Mouse (Mus musculus): ENCODE results near the gene Rptor. TPM values are rescaled to one million over a fixed set of nuclear protein-coding genes. Genes with fewer than 3 reads are reported as not detected.

The Rptor gene
- polyA plus RNA-seq, 1 experiment from 2014 or later = 12.7 TPM

DNA sequence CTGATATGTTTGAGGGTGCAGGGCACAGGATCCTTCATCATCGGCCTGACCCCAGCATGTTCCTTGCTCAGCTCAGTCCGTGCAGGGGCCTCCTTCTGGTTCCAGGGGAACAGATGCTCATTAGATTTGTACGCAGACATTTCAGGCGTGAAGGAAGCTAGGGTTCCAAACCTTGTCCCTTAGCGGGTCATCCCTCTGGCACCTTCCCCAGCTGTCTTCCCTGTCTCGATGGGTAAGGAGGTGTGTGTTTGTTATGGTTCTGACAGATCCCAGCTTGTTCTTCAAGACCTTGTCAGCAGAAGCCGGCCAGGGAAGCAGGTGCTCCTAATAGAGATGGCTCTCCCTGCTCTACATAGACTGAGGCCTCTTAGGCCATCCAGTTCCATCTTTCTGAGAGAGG, 37.7 kb upstream of the Rptor start:
- WGBS = 60% methylated on average over 7 of the region's 7 CpGs
- H3K27ac ChIP-seq (ENCODE audit: low read length) = no peak overlapping the region
- H3K9ac ChIP-seq (replicated peaks; ENCODE audit: low read depth, low read length) = no peak overlapping the region
- no peak overlapping the region for H3K4me3 ChIP-seq (ENCODE audit: low read depth, low read length)
- no peaks in the 10 kb centered on the region for H3K4me1 ChIP-seq (ENCODE audit: control insufficient read depth, insufficient read depth, low read length)
- H3K27me3 ChIP-seq (ENCODE audit: control insufficient read depth, insufficient read depth, low read length) = no peaks in the 10 kb centered on the region
- no peaks in the 10 kb centered on the region for H3K36me3 ChIP-seq (ENCODE audit: control insufficient read depth, insufficient read depth, low read length)
- H3K9me3 ChIP-seq (ENCODE audit: control insufficient read depth, low read depth, low read length) = no peaks in the 10 kb centered on the region
- no peak for ATAC-seq (ENCODE audit: insufficient number of reproducible peaks, insufficient read depth, low FRiP score, low read depth)
- H3K4me2 ChIP-seq (replicated peaks; ENCODE audit: low read depth, low read length) = no peak overlapping the region

DNA sequence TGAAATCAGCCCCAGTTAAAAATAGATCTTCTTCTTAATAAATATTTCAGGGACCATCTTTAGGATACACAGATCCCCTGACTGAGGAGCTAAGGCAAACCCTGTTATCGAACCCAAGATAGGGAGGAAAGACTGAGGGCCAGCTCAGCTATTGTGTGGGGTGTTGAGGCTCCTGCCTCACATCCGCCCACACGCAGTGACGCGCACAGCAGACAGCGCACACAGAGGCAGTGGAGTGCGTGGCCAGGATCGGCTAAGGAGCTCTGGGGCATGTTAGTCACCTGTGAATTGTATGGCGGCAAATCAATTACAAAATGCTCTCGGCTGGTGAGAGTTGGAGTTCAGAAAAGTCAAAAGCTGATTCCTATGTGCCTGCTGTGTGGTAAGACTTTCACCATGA, 37.0 kb upstream of the Rptor start:
- ATAC-seq (ENCODE audit: insufficient number of reproducible peaks, insufficient read depth, low FRiP score, low read depth) = no peak
- Histone ChIP-seq H3K27me3 (ENCODE audit: control insufficient read depth, insufficient read depth, low read length) (no peaks in the 10 kb centered on the region), H3K27ac (ENCODE audit: low read length) (no peak overlapping the region), H3K36me3 (ENCODE audit: control insufficient read depth, insufficient read depth, low read length) (no peaks in the 10 kb centered on the region), H3K9ac (replicated peaks; ENCODE audit: low read depth, low read length) (no peak overlapping the region), H3K4me3 (ENCODE audit: low read depth, low read length) (no peak overlapping the region), H3K4me1 (ENCODE audit: control insufficient read depth, insufficient read depth, low read length) (0 out of 2 replicates have a peak, but pooled peaks cover 2% of the 10 kb centered on the region), H3K4me2 (replicated peaks; ENCODE audit: low read depth, low read length) (no peak overlapping the region), H3K9me3 (ENCODE audit: control insufficient read depth, low read depth, low read length) (no peaks in the 10 kb centered on the region)
- WGBS = 39% methylated on average over 10 of the region's 10 CpGs

DNA sequence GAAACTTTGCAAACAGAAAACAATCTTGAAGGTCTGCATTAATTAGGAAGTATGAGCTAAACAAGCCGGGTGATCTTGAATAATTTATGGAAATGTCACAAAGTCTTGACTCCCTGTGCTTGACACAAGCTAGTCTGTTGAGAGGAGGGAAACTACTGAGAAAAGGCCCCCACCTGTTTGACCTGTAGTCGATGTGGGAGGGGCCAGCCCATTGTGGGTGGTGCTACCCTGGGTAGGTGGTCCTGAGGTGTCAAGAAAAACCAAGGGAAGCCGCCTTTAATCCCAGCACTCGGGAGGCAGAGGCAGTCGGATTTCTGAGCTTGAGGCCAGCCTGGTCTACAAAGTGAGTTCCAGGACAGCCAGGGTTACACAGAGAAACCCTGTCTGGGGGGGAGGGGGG, 36.5 kb upstream of the Rptor start:
- H3K4me3 ChIP-seq (ENCODE audit: low read depth, low read length) = no peak overlapping the region
- 57% methylated on average over 5 of the region's 5 CpGs for WGBS
- no peak for ATAC-seq (ENCODE audit: insufficient number of reproducible peaks, insufficient read depth, low FRiP score, low read depth)
- H3K36me3 ChIP-seq (ENCODE audit: control insufficient read depth, insufficient read depth, low read length) = no peaks in the 10 kb centered on the region
- no peak overlapping the region for H3K27ac ChIP-seq (ENCODE audit: low read length)
- 0 out of 2 replicates have a peak, but pooled peaks cover 2% of the 10 kb centered on the region for H3K4me1 ChIP-seq (ENCODE audit: control insufficient read depth, insufficient read depth, low read length)
- no peak overlapping the region for H3K9ac ChIP-seq (replicated peaks; ENCODE audit: low read depth, low read length)
- no peak overlapping the region for H3K4me2 ChIP-seq (replicated peaks; ENCODE audit: low read depth, low read length)
- H3K9me3 ChIP-seq (ENCODE audit: control insufficient read depth, low read depth, low read length) = no peaks in the 10 kb centered on the region
- no peaks in the 10 kb centered on the region for H3K27me3 ChIP-seq (ENCODE audit: control insufficient read depth, insufficient read depth, low read length)

DNA sequence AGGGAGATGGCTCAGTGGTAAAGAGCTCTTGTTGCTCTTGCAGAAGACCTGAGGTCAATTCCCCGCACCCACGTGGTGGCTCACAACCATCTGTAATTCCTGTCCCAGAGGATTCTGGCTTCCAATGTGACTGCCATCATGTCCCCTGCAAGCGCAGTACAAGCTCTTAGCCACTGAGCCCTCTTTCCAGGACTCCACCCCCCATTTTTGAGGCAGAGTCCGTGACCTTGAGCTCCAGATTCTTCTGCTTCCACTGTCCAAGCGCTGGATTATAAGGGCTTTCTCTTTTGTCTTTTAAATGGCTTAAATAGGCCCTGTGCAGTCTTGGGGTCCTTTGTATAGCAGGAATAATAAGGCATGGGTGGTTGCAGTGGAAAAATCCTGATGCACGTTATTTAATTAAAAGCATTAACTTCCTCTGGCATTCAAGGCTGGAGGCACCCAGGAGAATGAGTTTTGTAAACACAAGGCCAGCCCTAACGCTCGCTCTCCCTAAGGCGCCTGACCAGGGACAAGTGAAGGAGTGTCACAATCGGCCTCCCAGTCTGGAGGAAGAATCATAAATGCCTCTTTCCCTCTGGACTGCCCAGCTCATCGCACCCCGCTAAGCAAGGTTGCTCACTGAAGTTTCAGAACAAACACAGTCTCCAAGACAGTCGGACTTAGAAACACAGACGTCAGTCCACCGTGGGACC, 30.2 kb upstream of the Rptor start:
- H3K4me2 ChIP-seq (replicated peaks; ENCODE audit: low read depth, low read length) = no peak overlapping the region
- peaks cover 12% of the 10 kb centered on the region for H3K4me1 ChIP-seq (ENCODE audit: control insufficient read depth, insufficient read depth, low read length)
- no peak overlapping the region for H3K4me3 ChIP-seq (ENCODE audit: low read depth, low read length)
- H3K27ac ChIP-seq (ENCODE audit: low read length) = no peak overlapping the region
- no peaks in the 10 kb centered on the region for H3K9me3 ChIP-seq (ENCODE audit: control insufficient read depth, low read depth, low read length)
- no peak for ATAC-seq (ENCODE audit: insufficient number of reproducible peaks, insufficient read depth, low FRiP score, low read depth)
- WGBS = 64% methylated on average over 15 of the region's 15 CpGs
- no peak overlapping the region for H3K9ac ChIP-seq (replicated peaks; ENCODE audit: low read depth, low read length)
- H3K27me3 ChIP-seq (ENCODE audit: control insufficient read depth, insufficient read depth, low read length) = no peaks in the 10 kb centered on the region
- no peaks in the 10 kb centered on the region for H3K36me3 ChIP-seq (ENCODE audit: control insufficient read depth, insufficient read depth, low read length)

DNA sequence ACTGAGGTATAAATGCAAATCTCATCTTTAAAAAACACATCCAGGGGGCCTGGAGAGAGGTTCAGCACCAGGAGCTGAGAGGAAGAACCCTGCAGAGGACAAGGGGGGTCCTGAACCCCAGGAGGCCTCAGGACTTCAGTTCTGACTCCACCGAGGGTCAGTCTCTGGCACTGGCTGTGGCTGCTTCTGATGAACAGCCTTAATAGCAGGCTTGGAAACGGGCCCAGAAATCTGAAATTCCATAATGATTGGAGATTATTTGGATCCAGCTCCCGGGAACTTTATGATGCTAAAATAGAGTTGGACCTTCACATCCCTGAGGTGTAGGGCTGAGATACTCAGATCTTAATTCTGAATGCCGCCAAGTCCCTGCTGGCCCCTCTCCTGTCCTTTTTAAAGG, 25.9 kb upstream of the Rptor start:
- WGBS = 6% methylated on average over 4 of the region's 4 CpGs
- ATAC-seq (ENCODE audit: insufficient number of reproducible peaks, insufficient read depth, low FRiP score, low read depth) = no peak
- Histone ChIP-seq H3K9ac (replicated peaks; ENCODE audit: low read depth, low read length) (no peak overlapping the region), H3K4me3 (ENCODE audit: low read depth, low read length) (no peak overlapping the region), H3K36me3 (ENCODE audit: control insufficient read depth, insufficient read depth, low read length) (no peaks in the 10 kb centered on the region), H3K27me3 (ENCODE audit: control insufficient read depth, insufficient read depth, low read length) (no peaks in the 10 kb centered on the region), H3K4me1 (ENCODE audit: control insufficient read depth, insufficient read depth, low read length) (peaks cover 10% of the 10 kb centered on the region), H3K9me3 (ENCODE audit: control insufficient read depth, low read depth, low read length) (no peaks in the 10 kb centered on the region), H3K4me2 (replicated peaks; ENCODE audit: low read depth, low read length) (no peak overlapping the region), H3K27ac (ENCODE audit: low read length) (0 out of 2 replicates have a peak overlapping the region, but pooled peaks have one; percentile 27)

DNA sequence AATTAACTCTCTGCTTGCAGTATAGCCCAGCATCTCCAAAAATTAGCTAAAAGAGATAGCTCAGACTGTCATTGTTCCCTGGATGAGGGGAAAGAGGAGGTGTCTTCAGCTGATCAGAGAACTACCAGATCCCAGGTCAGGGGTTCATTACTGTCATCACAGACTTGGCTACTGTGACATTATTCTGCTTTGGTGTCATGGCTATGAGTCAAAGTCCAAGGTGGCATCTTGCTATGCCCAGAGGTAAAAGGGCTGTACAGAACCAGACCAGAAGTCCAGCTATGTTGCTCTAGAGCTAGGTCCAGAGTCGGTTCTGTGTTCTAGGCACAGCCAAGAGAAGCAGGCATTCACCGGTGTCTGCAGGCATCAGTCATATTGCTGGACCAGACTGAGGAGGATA, 25.0 kb upstream of the Rptor start:
- Histone ChIP-seq H3K27ac (ENCODE audit: low read length) (no peak overlapping the region), H3K9me3 (ENCODE audit: control insufficient read depth, low read depth, low read length) (no peaks in the 10 kb centered on the region), H3K4me2 (replicated peaks; ENCODE audit: low read depth, low read length) (no peak overlapping the region), H3K4me1 (ENCODE audit: control insufficient read depth, insufficient read depth, low read length) (peaks cover 10% of the 10 kb centered on the region), H3K36me3 (ENCODE audit: control insufficient read depth, insufficient read depth, low read length) (no peaks in the 10 kb centered on the region), H3K27me3 (ENCODE audit: control insufficient read depth, insufficient read depth, low read length) (no peaks in the 10 kb centered on the region), H3K4me3 (ENCODE audit: low read depth, low read length) (no peak overlapping the region), H3K9ac (replicated peaks; ENCODE audit: low read depth, low read length) (no peak overlapping the region)
- WGBS = 86% methylated on average over 2 of the region's 2 CpGs
- ATAC-seq (ENCODE audit: insufficient number of reproducible peaks, insufficient read depth, low FRiP score, low read depth) = no peak

DNA sequence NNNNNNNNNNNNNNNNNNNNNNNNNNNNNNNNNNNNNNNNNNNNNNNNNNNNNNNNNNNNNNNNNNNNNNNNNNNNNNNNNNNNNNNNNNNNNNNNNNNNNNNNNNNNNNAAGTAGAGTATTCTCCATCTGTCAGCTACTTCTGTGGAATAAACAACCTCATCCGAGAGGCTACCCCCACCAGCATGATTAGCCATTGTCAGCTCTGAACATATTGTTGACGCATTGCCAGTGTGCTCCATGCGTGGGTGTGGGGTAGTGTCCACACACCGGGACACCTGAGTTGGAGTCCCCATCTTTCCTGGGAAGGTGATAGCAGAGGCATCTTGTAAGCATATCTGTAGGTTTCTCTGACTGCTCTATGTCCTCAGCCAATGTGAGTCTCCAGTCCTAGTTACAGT, 16.2 kb upstream of the Rptor start:
- 57% methylated on average over 4 of the region's 4 CpGs for WGBS
- H3K4me2 ChIP-seq (replicated peaks; ENCODE audit: low read depth, low read length) = no peak overlapping the region
- H3K4me1 ChIP-seq (ENCODE audit: control insufficient read depth, insufficient read depth, low read length) = peaks cover 9% of the 10 kb centered on the region; the same call in 1 of the 2 replicates
- H3K36me3 ChIP-seq (ENCODE audit: control insufficient read depth, insufficient read depth, low read length) = no peaks in the 10 kb centered on the region
- no peak for ATAC-seq (ENCODE audit: insufficient number of reproducible peaks, insufficient read depth, low FRiP score, low read depth)
- H3K9ac ChIP-seq (replicated peaks; ENCODE audit: low read depth, low read length) = no peak overlapping the region
- no peaks in the 10 kb centered on the region for H3K27me3 ChIP-seq (ENCODE audit: control insufficient read depth, insufficient read depth, low read length)
- H3K9me3 ChIP-seq (ENCODE audit: control insufficient read depth, low read depth, low read length) = no peaks in the 10 kb centered on the region
- no peak overlapping the region for H3K4me3 ChIP-seq (ENCODE audit: low read depth, low read length)
- no peak overlapping the region for H3K27ac ChIP-seq (ENCODE audit: low read length)

DNA sequence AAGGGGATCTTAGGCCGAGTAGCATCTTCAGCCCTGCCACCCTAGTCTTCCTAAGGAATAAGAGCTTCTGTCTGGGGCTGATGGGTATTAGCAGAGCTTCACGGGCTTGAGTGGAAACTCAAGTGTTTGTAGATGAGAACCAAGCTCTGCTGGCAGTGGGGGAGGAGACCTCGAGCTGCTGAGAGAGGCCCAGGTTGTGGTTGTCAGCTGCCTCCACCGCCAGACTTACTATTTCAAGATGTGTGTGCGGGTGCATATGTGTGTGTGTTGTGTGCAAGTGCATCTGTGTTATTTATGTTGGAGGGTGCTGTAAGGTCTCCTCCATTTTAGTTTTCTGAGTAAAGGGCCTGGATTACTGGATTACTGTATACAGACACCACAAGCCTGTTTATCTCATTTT, 15.6 kb upstream of the Rptor start:
- peaks cover 9% of the 10 kb centered on the region; the same call in 1 of the 2 replicates for H3K4me1 ChIP-seq (ENCODE audit: control insufficient read depth, insufficient read depth, low read length)
- H3K9ac ChIP-seq (replicated peaks; ENCODE audit: low read depth, low read length) = no peak overlapping the region
- 37% methylated on average over 5 of the region's 5 CpGs for WGBS
- no peaks in the 10 kb centered on the region for H3K9me3 ChIP-seq (ENCODE audit: control insufficient read depth, low read depth, low read length)
- no peak for ATAC-seq (ENCODE audit: insufficient number of reproducible peaks, insufficient read depth, low FRiP score, low read depth)
- H3K27ac ChIP-seq (ENCODE audit: low read length) = no peak overlapping the region
- H3K36me3 ChIP-seq (ENCODE audit: control insufficient read depth, insufficient read depth, low read length) = no peaks in the 10 kb centered on the region
- H3K4me3 ChIP-seq (ENCODE audit: low read depth, low read length) = no peak overlapping the region
- no peaks in the 10 kb centered on the region for H3K27me3 ChIP-seq (ENCODE audit: control insufficient read depth, insufficient read depth, low read length)
- no peak overlapping the region for H3K4me2 ChIP-seq (replicated peaks; ENCODE audit: low read depth, low read length)

DNA sequence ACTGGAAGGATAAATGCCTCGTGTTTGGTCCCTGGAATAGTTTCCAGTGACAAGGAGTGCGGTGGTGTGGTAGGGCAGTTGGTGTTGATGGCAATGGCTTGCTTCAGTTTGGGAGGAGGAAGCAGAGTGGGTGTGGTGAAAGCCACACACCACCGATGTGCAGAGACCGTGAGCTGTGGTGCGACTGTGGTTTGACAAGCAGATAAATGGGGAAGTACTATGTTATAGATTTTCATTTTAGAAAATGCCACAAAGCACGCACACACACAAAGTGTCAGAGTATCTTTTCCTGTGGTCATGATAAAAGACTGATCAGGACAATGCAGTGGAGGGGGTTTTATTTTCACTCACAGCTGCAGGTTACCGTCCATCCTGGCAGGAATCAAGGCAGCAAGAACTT, 13.5 kb upstream of the Rptor start:
- H3K4me2 ChIP-seq (replicated peaks; ENCODE audit: low read depth, low read length) = no peak overlapping the region
- no peak overlapping the region for H3K9ac ChIP-seq (replicated peaks; ENCODE audit: low read depth, low read length)
- H3K4me1 ChIP-seq (ENCODE audit: control insufficient read depth, insufficient read depth, low read length) = peaks cover 9% of the 10 kb centered on the region; the same call in 1 of the 2 replicates
- WGBS = 71% methylated on average over 7 of the region's 7 CpGs
- no peaks in the 10 kb centered on the region for H3K9me3 ChIP-seq (ENCODE audit: control insufficient read depth, low read depth, low read length)
- ATAC-seq (ENCODE audit: insufficient number of reproducible peaks, insufficient read depth, low FRiP score, low read depth) = no peak
- H3K27ac ChIP-seq (ENCODE audit: low read length) = no peak overlapping the region
- no peaks in the 10 kb centered on the region for H3K36me3 ChIP-seq (ENCODE audit: control insufficient read depth, insufficient read depth, low read length)
- no peaks in the 10 kb centered on the region for H3K27me3 ChIP-seq (ENCODE audit: control insufficient read depth, insufficient read depth, low read length)
- H3K4me3 ChIP-seq (ENCODE audit: low read depth, low read length) = no peak overlapping the region
